Mouse (Mus musculus): ENCODE measurements around the gene Uba52. TPM values are rescaled to one million over a fixed set of nuclear protein-coding genes. Genes with fewer than 3 reads are reported as not detected.

Gene Uba52
- total RNA-seq, 2 experiments from 2014 or later, result 787 to 802 TPM

GRCm38 (mm10) chr8:70489576-70489975, 21.0 kb downstream of the Uba52 start:
- intact Hi-C loops (cut with DNase I), result no loop called here
- DNase-seq, result no peak

- DNase-seq, result no peak
- intact Hi-C loops (cut with DNase I), result no loop called here
Observed at GRCm38 (mm10) chr8:70488931-70489470, 21.6 kb downstream of the Uba52 start.

- no peak for DNase-seq
- intact Hi-C loops (cut with DNase I), result no loop called here
Observed at GRCm38 (mm10) chr8:70487993-70488796, 22.4 kb downstream of the Uba52 start.

GRCm38 (mm10) chr8:70486941-70487520, 23.6 kb downstream of the Uba52 start, which contains the start of gene Tmem59l:
Gene Tmem59l, minus strand, starts transcription at chr8:70487358.
- DNase-seq, result no peak
- intact Hi-C loops (cut with DNase I), result no loop called here

- DNase-seq, result no peak
Observed at GRCm38 (mm10) chr8:70486191-70486681, 24.4 kb downstream of the Uba52 start.

GRCm38 (mm10) chr8:70482943-70483342, 27.7 kb downstream of the Uba52 start:
- no peak for DNase-seq
- intact Hi-C loops (cut with DNase I), result no loop called here

More at GRCm38 (mm10) chr8:70486191-70486681, 24.4 kb downstream of the Uba52 start:
- intact Hi-C loops (cut with DNase I), result no loop called here

- DNase-seq, result no peak
- intact Hi-C loops (cut with DNase I), result no loop called here
Observed at GRCm38 (mm10) chr8:70481908-70482307, 28.7 kb downstream of the Uba52 start.

GRCm38 (mm10) chr8:70477269-70477982, 33.2 kb downstream of the Uba52 start:
- no peak for DNase-seq
- intact Hi-C loops (cut with DNase I), result no loop called here

GRCm38 (mm10) chr8:70476333-70477268, 34.0 kb downstream of the Uba52 start, which contains the start of gene Klhl26:
Gene Klhl26, minus strand, starts transcription at chr8:70476968.
- DNase-seq, result peak; percentile 94 to 97

GRCm38 (mm10) chr8:70471856-70472255, 38.7 kb downstream of the Uba52 start:
- intact Hi-C loops (cut with DNase I), result no loop called here

More at GRCm38 (mm10) chr8:70476333-70477268, 34.0 kb downstream of the Uba52 start, which contains the start of gene Klhl26:
- intact Hi-C loops (cut with DNase I), result loop anchor here (1.0 kb wide), 1 partner anchor 18 kb away; no protein-coding TSS in a partner anchor

GRCm38 (mm10) chr8:70469938-70470337, 40.7 kb downstream of the Uba52 start:
- intact Hi-C loops (cut with DNase I), result no loop called here

More at GRCm38 (mm10) chr8:70471856-70472255, 38.7 kb downstream of the Uba52 start:
- DNase-seq, result no peak

GRCm38 (mm10) chr8:70469295-70469916, 41.2 kb downstream of the Uba52 start:
- DNase-seq, result no peak
- intact Hi-C loops (cut with DNase I), result no loop called here

More at GRCm38 (mm10) chr8:70469938-70470337, 40.7 kb downstream of the Uba52 start:
- DNase-seq, result no peak

- DNase-seq, result no peak
- intact Hi-C loops (cut with DNase I), result no loop called here
Observed at GRCm38 (mm10) chr8:70468733-70469132, 41.9 kb downstream of the Uba52 start.

- intact Hi-C loops (cut with DNase I), result no loop called here
- DNase-seq, result no peak
Observed at GRCm38 (mm10) chr8:70467907-70468306, 42.7 kb downstream of the Uba52 start.

- intact Hi-C loops (cut with DNase I), result no loop called here
- no peak for DNase-seq
Observed at GRCm38 (mm10) chr8:70467229-70467725, 43.3 kb downstream of the Uba52 start.

GRCm38 (mm10) chr8:70466771-70467170, 43.8 kb downstream of the Uba52 start:
- intact Hi-C loops (cut with DNase I), result no loop called here

GRCm38 (mm10) chr8:70466305-70466704, 44.3 kb downstream of the Uba52 start:
- intact Hi-C loops (cut with DNase I), result no loop called here
- DNase-seq, result no peak

More at GRCm38 (mm10) chr8:70466771-70467170, 43.8 kb downstream of the Uba52 start:
- DNase-seq, result peak; percentile 70 to 75

GRCm38 (mm10) chr8:70465701-70466100, 44.9 kb downstream of the Uba52 start:
- no peak for DNase-seq
- intact Hi-C loops (cut with DNase I), result no loop called here

GRCm38 (mm10) chr8:70464162-70464561, 46.4 kb downstream of the Uba52 start:
- intact Hi-C loops (cut with DNase I), result no loop called here
- no peak for DNase-seq

Data from gastrocnemius, postnatal 36 days (tissue).